ENCODE assay signal across 8 mouse cellular contexts in the genomic region with DNA sequence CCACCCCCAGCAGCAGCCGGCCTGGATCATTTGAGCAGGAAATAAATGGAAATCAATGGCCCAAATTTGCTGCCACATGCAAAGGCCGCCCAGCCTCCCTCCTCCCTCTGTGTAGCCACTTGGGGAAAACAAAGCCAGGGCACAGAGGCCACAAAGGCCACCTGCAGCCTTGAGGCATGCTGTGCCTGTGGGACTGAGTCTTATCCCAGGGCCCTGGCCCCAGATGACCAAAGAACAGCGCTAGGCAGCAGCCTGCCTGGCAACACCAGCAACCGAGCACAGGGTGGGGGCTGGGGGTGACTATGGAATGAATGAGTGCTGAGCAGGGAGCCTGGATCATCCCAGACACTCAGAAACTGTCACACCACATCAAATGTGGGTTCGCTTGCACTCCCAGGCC.
DNase-seq lines count a peak whose midpoint lies in the region; ATAC-seq and TF ChIP-seq lines count a peak whose summit lies in the region.

No protein-coding gene starts in this region.

- peaks cover 78% of the 10 kb centered on the region for H3K4me1 ChIP-seq in megakaryocyte, embryonic 14.5 days
- H3K4me1 ChIP-seq in liver, embryonic 14.5 days (replicated peaks; ENCODE audit: control insufficient read depth in 2 of 2, insufficient read depth in 2 of 2, low read length in 1 of 2): peaks cover 55 to 67% of the 10 kb centered on the region in 2 experiments

- H3K27ac ChIP-seq in liver, embryonic 14.5 days: peak overlapping the region; percentile 26

- ATAC-seq in megakaryocyte, adult 5-6 weeks (ENCODE audit: poor library complexity, severe bottlenecking): no peak
- no peak for ATAC-seq in liver, embryonic 14.5 days (ENCODE audit: insufficient read depth)
- ATAC-seq in erythroblast, adult 5-6 weeks (replicated peaks; ENCODE audit: low FRiP score, poor library complexity, severe bottlenecking): no peak

- WGBS in liver, embryonic 14.5 days (ENCODE audit: insufficient replicate concordance): 60% methylated on average over 5 of the region's 5 CpGs

- DNase-seq in adrenal gland, adult 2 months: peak; percentile 37
- DNase-seq in adrenal gland, adult 18-20 months (ENCODE audit: low spot score in 2 of 2): no peak
- DNase-seq in liver, embryonic 14.5 days (ENCODE audit: low read depth in 3 of 3, low spot score in 3 of 3): no peak
- DNase-seq in right cerebral cortex, postnatal 4 days: no peak
- DNase-seq in gastrocnemius, postnatal 4 days (ENCODE audit: low spot score in 2 of 2): no peak

- no peaks in the 10 kb centered on the region for H3K36me3 ChIP-seq in megakaryocyte, embryonic 14.5 days (replicated peaks; ENCODE audit: low read length)
- no peaks in the 10 kb centered on the region for H3K36me3 ChIP-seq in liver, embryonic 14.5 days (replicated peaks; ENCODE audit: control insufficient read depth, insufficient read depth, low read depth)

- H3K4me2 ChIP-seq in liver, embryonic 14.5 days (ENCODE audit: low read depth): no peak overlapping the region; the same call in 1 of the 2 replicates

- no peaks in the 10 kb centered on the region for H3K9me3 ChIP-seq in megakaryocyte, embryonic 14.5 days
- no peaks in the 10 kb centered on the region for H3K9me3 ChIP-seq in liver, embryonic 14.5 days (ENCODE audit: control insufficient read depth, low read length)

- TF ChIP-seq EP300 in liver, embryonic 14.5 days (IDR thresholded peaks at IDR 0.05; ENCODE audit: low read depth): no peak

- H3K4me3 ChIP-seq in megakaryocyte, embryonic 14.5 days (replicated peaks): peak overlapping the region; percentile 30
- no peak overlapping the region for H3K4me3 ChIP-seq in liver, embryonic 14.5 days (ENCODE audit: insufficient read depth in 1 of 2, low read depth in 2 of 2, low read length in 2 of 2)

- no peak; the same call in 1 of the 2 replicates for TF ChIP-seq CTCF in liver, embryonic 14.5 days (IDR thresholded peaks at IDR 0.05; ENCODE audit: low read depth)

- peaks cover 12% of the 10 kb centered on the region for H3K27me3 ChIP-seq in megakaryocyte, embryonic 14.5 days (replicated peaks)
- H3K27me3 ChIP-seq in liver, embryonic 14.5 days (ENCODE audit: control insufficient read depth, insufficient read depth, low read length): no peaks in the 10 kb centered on the region

- H3K9ac ChIP-seq in liver, embryonic 14.5 days (replicated peaks): no peak overlapping the region
